Mouse (Mus musculus): Measurements from ENCODE around the gene Alkbh6. TPM values are rescaled to one million over a fixed set of nuclear protein-coding genes. Genes with fewer than 3 reads are reported as not detected.
A peak's percentile ranks its signal among the peaks of the same experiment; 100 is the strongest.

Alkbh6 gene
- total and polyA plus RNA-seq, 2 experiments from 2014 or later: 74.1 to 117 TPM

- no peaks in the 10 kb centered on the region for H3K9me3 ChIP-seq (ENCODE audit: low read length)
- WGBS: 52% methylated on average over 2 of the region's 2 CpGs
- no peak overlapping the region for H3K4me3 ChIP-seq (ENCODE audit: low read depth, low read length)
- 0 out of 2 replicates have a peak, but pooled peaks cover 4% of the 10 kb centered on the region for H3K4me1 ChIP-seq (ENCODE audit: insufficient read depth)
- ATAC-seq (no peak), DNase-seq (no peak)
- no peaks in the 10 kb centered on the region for H3K36me3 ChIP-seq (ENCODE audit: insufficient read depth)
- H3K4me2 ChIP-seq (ENCODE audit: low read depth): no peak overlapping the region
- no peak overlapping the region for H3K27ac ChIP-seq (ENCODE audit: low read depth, low read length)
- H3K27me3 ChIP-seq (ENCODE audit: insufficient read depth, low read length): no peaks in the 10 kb centered on the region
- H3K9ac ChIP-seq: no peak overlapping the region
- TF ChIP-seq CTCF (IDR thresholded peaks at IDR 0.05; ENCODE audit: low read depth): no peak
These were observed 29.6 kb upstream of the Alkbh6 start for GRCm38 (mm10) chr7:30278911-30279310.

GRCm38 (mm10) chr7:30279536-30279935 is 29.0 kb upstream of the Alkbh6 start:
- Histone ChIP-seq H3K9ac (peak overlapping the region; percentile 41), H3K27ac (ENCODE audit: low read depth, low read length) (no peak overlapping the region; the same call in 1 of the 2 replicates), H3K4me1 (ENCODE audit: insufficient read depth) (0 out of 2 replicates have a peak, but pooled peaks cover 4% of the 10 kb centered on the region), H3K36me3 (ENCODE audit: insufficient read depth) (no peaks in the 10 kb centered on the region), H3K4me3 (ENCODE audit: low read depth, low read length) (peak overlapping the region; percentile 69), H3K9me3 (ENCODE audit: low read length) (no peaks in the 10 kb centered on the region), H3K4me2 (ENCODE audit: low read depth) (peak overlapping the region; percentile 86), H3K27me3 (ENCODE audit: insufficient read depth, low read length) (no peaks in the 10 kb centered on the region)
- ATAC-seq (no peak), DNase-seq (no peak)
- under 1% methylated on average over 6 of the region's 6 CpGs for WGBS
- TF ChIP-seq CTCF (IDR thresholded peaks at IDR 0.05; ENCODE audit: low read depth): no peak

- Histone ChIP-seq H3K9me3 (ENCODE audit: low read length) (no peaks in the 10 kb centered on the region), H3K27ac (ENCODE audit: low read depth, low read length) (peak within 1 kb of the TSS; percentile 99), H3K9ac (peak within 1 kb of the TSS; percentile 65), H3K27me3 (ENCODE audit: insufficient read depth, low read length) (no peaks in the 10 kb centered on the region), H3K4me3 (ENCODE audit: low read depth, low read length) (peak within 1 kb of the TSS; percentile 69), H3K4me2 (ENCODE audit: low read depth) (peak within 1 kb of the TSS; percentile 86), H3K4me1 (ENCODE audit: insufficient read depth) (0 out of 2 replicates have a peak, but pooled peaks cover 4% of the 10 kb centered on the region), H3K36me3 (ENCODE audit: insufficient read depth) (no peaks in the 10 kb centered on the region)
- no peak for TF ChIP-seq CTCF (IDR thresholded peaks at IDR 0.05; ENCODE audit: low read depth)
- under 1% methylated on average over 49 of the region's 49 CpGs for WGBS
- ATAC-seq (peak; percentile 97), DNase-seq (peak; percentile 97)
These were observed 28.4 kb upstream of the Alkbh6 start, which contains the start of the genes Thap8 and Wdr62 for GRCm38 (mm10) chr7:30279951-30280669. Gene Thap8 (plus strand): TSS chr7:30280094. Gene Wdr62 (minus strand): TSS chr7:30280419.

- ATAC-seq (peak; percentile 93), DNase-seq (peak; percentile 96)
- TF ChIP-seq CTCF (IDR thresholded peaks at IDR 0.05; ENCODE audit: low read depth): no peak
- H3K36me3 ChIP-seq (ENCODE audit: insufficient read depth): no peaks in the 10 kb centered on the region
- 0 out of 2 replicates have a peak, but pooled peaks cover 4% of the 10 kb centered on the region for H3K4me1 ChIP-seq (ENCODE audit: insufficient read depth)
- WGBS: under 1% methylated on average over 20 of the region's 20 CpGs
- peak overlapping the region; percentile 65 for H3K9ac ChIP-seq
- peak overlapping the region; percentile 86 for H3K4me2 ChIP-seq (ENCODE audit: low read depth)
- H3K9me3 ChIP-seq (ENCODE audit: low read length): no peaks in the 10 kb centered on the region
- H3K27me3 ChIP-seq (ENCODE audit: insufficient read depth, low read length): no peaks in the 10 kb centered on the region
- H3K27ac ChIP-seq (ENCODE audit: low read depth, low read length): peak overlapping the region; percentile 99
- peak overlapping the region; percentile 69 for H3K4me3 ChIP-seq (ENCODE audit: low read depth, low read length)
These were observed 27.8 kb upstream of the Alkbh6 start for GRCm38 (mm10) chr7:30280670-30281138.

- no peak for ATAC-seq
- H3K4me1 ChIP-seq (ENCODE audit: insufficient read depth): 0 out of 2 replicates have a peak, but pooled peaks cover 4% of the 10 kb centered on the region
- no peak for DNase-seq
- H3K9me3 ChIP-seq (ENCODE audit: low read length): no peaks in the 10 kb centered on the region
- no peak overlapping the region for H3K9ac ChIP-seq
- TF ChIP-seq CTCF (IDR thresholded peaks at IDR 0.05; ENCODE audit: low read depth): no peak
- H3K27me3 ChIP-seq (ENCODE audit: insufficient read depth, low read length): no peaks in the 10 kb centered on the region
- H3K4me2 ChIP-seq (ENCODE audit: low read depth): peak overlapping the region; percentile 86; the same call in 1 of the 2 replicates
- no peaks in the 10 kb centered on the region for H3K36me3 ChIP-seq (ENCODE audit: insufficient read depth)
- H3K27ac ChIP-seq (ENCODE audit: low read depth, low read length): no peak overlapping the region
- WGBS: 87% methylated on average over 4 of the region's 4 CpGs
- H3K4me3 ChIP-seq (ENCODE audit: low read depth, low read length): no peak overlapping the region
These were observed 27.0 kb upstream of the Alkbh6 start for GRCm38 (mm10) chr7:30281522-30281921.

- Histone ChIP-seq H3K4me2 (ENCODE audit: low read depth) (no peak overlapping the region), H3K27ac (ENCODE audit: low read depth, low read length) (no peak overlapping the region), H3K36me3 (ENCODE audit: insufficient read depth) (no peaks in the 10 kb centered on the region), H3K27me3 (ENCODE audit: insufficient read depth, low read length) (no peaks in the 10 kb centered on the region), H3K4me3 (ENCODE audit: low read depth, low read length) (no peak overlapping the region), H3K4me1 (ENCODE audit: insufficient read depth) (0 out of 2 replicates have a peak, but pooled peaks cover 4% of the 10 kb centered on the region), H3K9ac (no peak overlapping the region), H3K9me3 (ENCODE audit: low read length) (no peaks in the 10 kb centered on the region)
- no peak for TF ChIP-seq CTCF (IDR thresholded peaks at IDR 0.05; ENCODE audit: low read depth)
- WGBS: 73% methylated on average over 7 of the region's 7 CpGs
- no peak for ATAC-seq
- no peak for DNase-seq
These were observed 25.8 kb upstream of the Alkbh6 start for GRCm38 (mm10) chr7:30282740-30283139.

Data from forebrain, postnatal 0 days (tissue).